Mouse (Mus musculus) kidney, adult 8-10 months (tissue): Measurements from ENCODE around the gene Tex30.

ENCODE experiments used
- DNase-seq, 2 experiments: peaks; one replicate each; pipeline ENCODE4 v3.0.0; 2022

Tex30 gene

GRCm38 (mm10) chr1:44041797-44042554 lies 60.3 kb downstream of the Tex30 start:
- DNase-seq = peak; percentile 12 to 57
